Mouse (Mus musculus) bone marrow macrophage, adult 2 months (primary cell): ENCODE data around the gene Plod3.

ENCODE experiments used
- CTCF ChIP-seq: IDR thresholded peaks from 2 replicates; pipeline ENCODE4 v1.5.1; 2012; ENCODE audit warnings: low read depth, mild to moderate bottlenecking, low read length, moderate library complexity
- POLR2A ChIP-seq: IDR thresholded peaks from 2 replicates; pipeline ENCODE4 v1.6.1; 2012; ENCODE audit warnings: mild to moderate bottlenecking, low read depth, low read length, borderline replicate concordance

DNA sequence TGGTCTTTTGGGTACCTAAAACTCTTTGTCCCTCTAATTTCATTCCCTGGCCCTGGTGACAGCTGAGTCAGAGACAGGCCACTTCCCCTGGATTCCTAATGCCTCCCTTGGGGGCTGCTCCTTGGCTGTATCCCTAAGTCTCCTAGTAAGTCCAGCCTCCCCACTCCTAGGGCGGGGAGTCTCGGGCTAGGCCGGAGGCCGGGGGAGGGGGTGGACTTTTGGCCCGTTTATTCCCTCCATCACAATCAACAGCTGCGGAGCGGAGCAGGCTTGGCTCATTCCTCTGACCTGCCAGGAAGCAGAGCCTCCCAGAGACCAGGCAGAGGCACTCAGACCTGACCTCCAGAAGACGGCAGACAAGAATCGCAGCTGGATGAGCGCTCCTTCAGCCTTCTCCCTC, 19.2 kb upstream of the Plod3 start:
- no peak for TF ChIP-seq POLR2A
- no peak for TF ChIP-seq CTCF
